Mouse (Mus musculus): Measurements from ENCODE around the gene Thsd4.

- TF ChIP-seq CTCF (IDR thresholded peaks at IDR 0.05; ENCODE audit: extremely low read depth, insufficient read depth, low read length) (no peak), POLR2A (IDR thresholded peaks at IDR 0.05; ENCODE audit: extremely low read depth, insufficient read depth, low read length) (no peak)
These were observed 582.2 kb downstream of the Thsd4 start for GRCm38 (mm10) chr9:59939691-59940090.

All from cortical plate, adult 2 months (tissue).